Mouse (Mus musculus): ENCODE measurements at regions not wholly inside any gene's neighbourhood (a gene's known extent, or its start where the extent isn't known, plus 50 kb on each side); places are given as distances from the start of the nearest gene placed in this dataset.

DNA sequence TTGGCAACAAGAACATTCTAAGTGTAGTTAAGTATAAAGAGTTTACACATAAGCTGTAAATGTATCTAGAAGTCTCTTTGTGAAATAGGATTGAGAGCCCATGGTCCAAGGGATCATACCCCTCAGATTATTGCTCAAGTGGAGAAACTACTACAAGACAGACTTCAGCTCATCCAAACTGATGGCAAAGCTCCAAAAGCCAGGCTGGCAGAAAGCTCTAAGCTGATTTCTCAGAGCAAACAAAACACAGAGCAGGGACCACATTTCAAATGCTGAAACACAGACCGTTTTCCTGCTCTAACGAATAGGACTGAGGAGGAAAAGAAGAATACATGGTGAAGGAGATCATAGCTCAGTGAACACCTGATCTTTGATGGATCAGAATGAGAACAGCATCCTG, 85.3 kb upstream of the B3gat2 start:
- TF ChIP-seq CTCF (IDR thresholded peaks at IDR 0.05; ENCODE audit: extremely low read depth, insufficient read depth, low read length) = no peak
- no peak for TF ChIP-seq POLR2A (IDR thresholded peaks at IDR 0.05; ENCODE audit: extremely low read depth, insufficient read depth, low read length)
